Mouse (Mus musculus) heart, postnatal 0 days (tissue): ENCODE data around the gene Zfp865.

ENCODE experiments used
- CTCF ChIP-seq: IDR thresholded peaks from 2 replicates; pipeline ENCODE4 v1.5.1; 2016; ENCODE audit warnings: antibody characterized with exemption, control low read depth, low read depth
- EP300 ChIP-seq: IDR thresholded peaks from 2 replicates; pipeline ENCODE4 v1.6.1; 2016; ENCODE audit warnings: antibody characterized with exemption, low read depth

- TF ChIP-seq EP300 (no peak), CTCF (no peak)
Measured at GRCm38 (mm10) chr7:5014251-5015117, 5.7 kb upstream of the Zfp865 start, which contains the start of the genes Zfp524 and Fiz1.
